10 mouse cellular contexts compared by ENCODE assay signal in genomic region chr7:142092991-142093390, GRCm38 (mm10). TPM values are rescaled to one million over a fixed set of nuclear protein-coding genes. Genes with fewer than 3 reads are reported as not detected.
DNase-seq lines count a peak whose midpoint lies in the region; ATAC-seq and TF ChIP-seq lines count a peak whose summit lies in the region.
"Had no signal": no experiment of that assay in that cellular context is flagged by ENCODE, and none has a peak within 500 bp of the region (broad histone marks: within the 10 kb centered on the region; RNA-seq: fewer than 3 reads in every experiment).

No protein-coding gene starts in this region.

- intact Hi-C loops in heart, adult 2 months (cut with DNase I), result no loop called here

- H3K4me1 ChIP-seq in heart, adult 2 months (ENCODE audit: control insufficient read depth, insufficient read depth, low read length), result peaks cover 22% of the 10 kb centered on the region
- peaks cover 81% of the 10 kb centered on the region for H3K4me1 ChIP-seq in forebrain, embryonic 13.5 days
- peaks cover 59% of the 10 kb centered on the region for H3K4me1 ChIP-seq in liver, embryonic 16.5 days (ENCODE audit: control insufficient read depth, low read depth, low read length)

- ATAC-seq in forebrain, embryonic 13.5 days, result no peak
- no peak for ATAC-seq in liver, embryonic 16.5 days (ENCODE audit: low read depth)

- WGBS in heart, adult 2 months, result 27% methylated on average over 1 of the region's 1 CpGs
- 48% methylated on average over 1 of the region's 1 CpGs for whole genome bisulfite sequencing in forebrain, embryonic 13.5 days
- 41% methylated on average over 1 of the region's 1 CpGs for WGBS in liver, embryonic 16.5 days (ENCODE audit: insufficient replicate concordance)

- DNase-seq in heart, adult 2 months, result no peak
- DNase-seq in heart, adult 8-10 months (ENCODE audit: low spot score), result no peak
- DNase-seq in brain, adult 2 months (ENCODE audit: low read depth, low spot score), result peak; percentile 16
- no peak for DNase-seq in embryo, embryonic 9.5 days (ENCODE audit: extremely low spot score)
- no peak for DNase-seq in right cerebral cortex, adult 18-20 months
- no peak for DNase-seq in kidney, adult 11 months

- peak overlapping the region; percentile 98 for H3K27ac ChIP-seq in heart, adult 2 months
- H3K27ac ChIP-seq in forebrain, embryonic 13.5 days, result peak overlapping the region; percentile 88
- H3K27ac ChIP-seq in liver, embryonic 16.5 days (ENCODE audit: low read length), result no peak overlapping the region

- no peak for TF ChIP-seq POLR2A in heart, adult 2 months (IDR thresholded peaks at IDR 0.05; ENCODE audit: insufficient read depth, low read depth, low read length)

- no peak overlapping the region for H3K9ac ChIP-seq in heart, adult 2 months (ENCODE audit: low read depth, low read length)
- peak overlapping the region; percentile 97 for H3K9ac ChIP-seq in forebrain, embryonic 13.5 days
- peak overlapping the region; percentile 96 for H3K9ac ChIP-seq in liver, embryonic 16.5 days (ENCODE audit: low read depth, low read length)

- no peak overlapping the region; the same call in 1 of the 2 replicates for H3K4me3 ChIP-seq in heart, adult 2 months
- peak overlapping the region; percentile 88 for H3K4me3 ChIP-seq in forebrain, embryonic 13.5 days
- peak overlapping the region; percentile 81; the same call in 1 of the 2 replicates for H3K4me3 ChIP-seq in liver, embryonic 16.5 days (ENCODE audit: low read depth, low read length)

- peak overlapping the region; percentile 91 for H3K4me2 ChIP-seq in forebrain, embryonic 13.5 days
- H3K4me2 ChIP-seq in liver, embryonic 16.5 days (ENCODE audit: low read depth, low read length), result peak overlapping the region; percentile 93

- H3K27me3 ChIP-seq in heart, adult 2 months (ENCODE audit: control insufficient read depth, insufficient read depth, low read length), result no peaks in the 10 kb centered on the region
- peaks cover 16% of the 10 kb centered on the region for H3K27me3 ChIP-seq in forebrain, embryonic 13.5 days
- H3K27me3 ChIP-seq in liver, embryonic 16.5 days (ENCODE audit: control insufficient read depth, insufficient read depth, low read depth, low read length), result peaks cover 61% of the 10 kb centered on the region

- H3K79me2 ChIP-seq in heart, adult 2 months (replicated peaks; ENCODE audit: control insufficient read depth, insufficient read depth, low read length), result no peaks in the 10 kb centered on the region

- TF ChIP-seq EP300 in heart, adult 2 months (IDR thresholded peaks at IDR 0.05; ENCODE audit: insufficient read depth, low read depth, low read length), result no peak

- H3K36me3 ChIP-seq in heart, adult 2 months (ENCODE audit: control insufficient read depth, insufficient read depth, low read length), result no peaks in the 10 kb centered on the region
- peaks cover 10% of the 10 kb centered on the region for H3K36me3 ChIP-seq in forebrain, embryonic 13.5 days (ENCODE audit: poor library complexity, severe bottlenecking)
- no peaks in the 10 kb centered on the region for H3K36me3 ChIP-seq in liver, embryonic 16.5 days (ENCODE audit: control insufficient read depth, insufficient read depth)

- TF ChIP-seq CTCF in heart, adult 2 months (IDR thresholded peaks at IDR 0.05), result no peak

- H3K9me3 ChIP-seq in forebrain, embryonic 13.5 days (replicated peaks), result no peaks in the 10 kb centered on the region
- no peaks in the 10 kb centered on the region for H3K9me3 ChIP-seq in liver, embryonic 16.5 days (replicated peaks; ENCODE audit: control insufficient read depth, low read length)

RNA-seq across cellular contexts. Expression of gene Dusp8, which starts 2.7 kb away (rescaled TPM):
- total RNA-seq in heart, adult 2 months (2021), result 10 to 100 TPM; 37.4 to 43.2 TPM
- polyA plus RNA-seq in heart, adult 2 months (2012; rRNA removed), result 31.4 and 38.4 TPM in 2 replicates
- 10 to 100 TPM; 26.3 to 48.9 (median 37.9) TPM for total RNA-seq in heart, adult 8-10 months (2022)
- 44.1 and 55.6 TPM in 2 replicates for polyA plus RNA-seq in forebrain, embryonic 13.5 days (2015; fragmentation: Nextera tagmentation; extraction: Ambion mirVana)
- polyA plus RNA-seq in liver, embryonic 16.5 days (2015; fragmentation: Nextera tagmentation; extraction: Ambion mirVana), result 2.8 TPM in 2 replicates

RNA-seq across cellular contexts. Expression of gene Gm45618, which starts 27.5 kb away (rescaled TPM):
- not detected for total RNA-seq in heart, adult 2 months (2021)
- not detected in 2 replicates for polyA plus RNA-seq in heart, adult 2 months (2012; rRNA removed)
- not detected for total RNA-seq in heart, adult 8-10 months (2022)
- polyA plus RNA-seq in forebrain, embryonic 13.5 days (2015; fragmentation: Nextera tagmentation; extraction: Ambion mirVana), result not detected in 2 replicates
- not detected in 2 replicates for polyA plus RNA-seq in liver, embryonic 16.5 days (2015; fragmentation: Nextera tagmentation; extraction: Ambion mirVana)
- polyA plus RNA-seq: frontal cortex, adult 2 months; large intestine, adult 2 months had no signal

RNA-seq across cellular contexts. Expression of gene Mob2, which starts 32.1 kb away (rescaled TPM):
- total RNA-seq in heart, adult 2 months (2021), result 10 to 100 TPM; 41.9 to 44.5 TPM
- 44.8 and 58.9 TPM in 2 replicates for polyA plus RNA-seq in heart, adult 2 months (2012; rRNA removed)
- 10 to 100 TPM; 45.2 to 53.5 (median 46.9) TPM for total RNA-seq in heart, adult 8-10 months (2022)
- 51.0 and 58.1 TPM in 2 replicates for polyA plus RNA-seq in forebrain, embryonic 13.5 days (2015; fragmentation: Nextera tagmentation; extraction: Ambion mirVana)
- 58.9 and 60.7 TPM in 2 replicates for polyA plus RNA-seq in liver, embryonic 16.5 days (2015; fragmentation: Nextera tagmentation; extraction: Ambion mirVana)

RNA-seq across cellular contexts. Expression of gene Gm39115, which starts 42.8 kb away (rescaled TPM):
- total RNA-seq in heart, adult 2 months (2021), result not detected
- not detected in 2 replicates for polyA plus RNA-seq in heart, adult 2 months (2012; rRNA removed)
- total RNA-seq in heart, adult 8-10 months (2022), result not detected
- polyA plus RNA-seq in forebrain, embryonic 13.5 days (2015; fragmentation: Nextera tagmentation; extraction: Ambion mirVana), result not detected in 2 replicates
- not detected in 2 replicates for polyA plus RNA-seq in liver, embryonic 16.5 days (2015; fragmentation: Nextera tagmentation; extraction: Ambion mirVana)
- polyA plus RNA-seq: frontal cortex, adult 2 months; large intestine, adult 2 months had no signal

RNA-seq across cellular contexts. Expression of gene Gm45337, which starts 51.4 kb away (rescaled TPM):
- not detected for total RNA-seq in heart, adult 2 months (2021)
- not detected in 2 replicates for polyA plus RNA-seq in heart, adult 2 months (2012; rRNA removed)
- total RNA-seq in heart, adult 8-10 months (2022), result not detected
- not detected in 2 replicates for polyA plus RNA-seq in forebrain, embryonic 13.5 days (2015; fragmentation: Nextera tagmentation; extraction: Ambion mirVana)
- not detected in 2 replicates for polyA plus RNA-seq in liver, embryonic 16.5 days (2015; fragmentation: Nextera tagmentation; extraction: Ambion mirVana)
- polyA plus RNA-seq: frontal cortex, adult 2 months; large intestine, adult 2 months had no signal
